Mouse (Mus musculus) gastrocnemius, adult 8-10 months (tissue): Measurements from ENCODE around the gene Rnf169. TPM values are rescaled to one million over a fixed set of nuclear protein-coding genes. Genes with fewer than 3 reads are reported as not detected.
"Not testable (repeated sequence)": the region's sequence is repeated elsewhere in the genome, so short reads cannot be mapped to it uniquely, and the experiment has no call there.

ENCODE experiments used
- DNase-seq, 2 experiments: peaks; one replicate each; pipeline ENCODE4 v3.0.0; 2022; ENCODE audit warnings: low spot score in 2 of 2
- total RNA-seq, 4 experiments: library from RNA; stranded (reverse); gene quantifications; 2 replicates each; pipeline ENCODE4 v1.2.4; 2022

Gene Rnf169
- total RNA-seq, 4 experiments from 2014 or later = 5.3 to 6.3 (median 5.5) TPM

DNA sequence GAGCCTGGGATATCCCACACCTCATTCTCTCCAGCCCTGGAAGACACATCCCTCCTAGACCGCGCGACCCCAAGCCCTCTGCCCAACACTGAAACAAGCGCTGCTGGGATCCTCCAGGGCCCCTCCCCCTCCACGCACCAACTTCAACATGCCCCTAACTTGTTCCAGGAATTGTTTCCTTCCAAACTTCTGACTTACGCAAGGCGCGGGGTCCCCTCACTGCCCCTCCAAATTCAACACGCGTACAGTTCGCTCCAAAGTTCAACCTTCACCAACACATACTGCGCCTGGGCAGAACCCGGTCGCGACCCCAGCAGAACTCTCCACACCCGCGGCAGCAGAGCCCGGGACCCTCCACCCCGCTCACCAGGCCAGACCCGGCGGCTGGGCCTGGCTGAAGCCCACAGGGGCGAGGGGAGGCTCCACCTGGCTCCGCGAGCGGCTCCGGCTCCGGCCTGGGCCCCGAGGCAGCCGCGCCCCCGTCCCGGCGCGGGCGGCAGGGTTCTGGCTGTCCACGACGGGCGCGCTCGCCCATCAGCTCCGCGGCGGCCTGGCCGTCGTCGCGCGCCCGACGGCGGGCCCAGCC is 609 bp downstream of the Rnf169 start:
- peak; percentile 3 to 20 for DNase-seq

GRCm38 (mm10) chr7:99979081-99979480 is 1.2 kb downstream of the Rnf169 start:
- DNase-seq = no peak

- no peak for DNase-seq
Measured at GRCm38 (mm10) chr7:99978041-99978440, 2.2 kb downstream of the Rnf169 start.

DNA sequence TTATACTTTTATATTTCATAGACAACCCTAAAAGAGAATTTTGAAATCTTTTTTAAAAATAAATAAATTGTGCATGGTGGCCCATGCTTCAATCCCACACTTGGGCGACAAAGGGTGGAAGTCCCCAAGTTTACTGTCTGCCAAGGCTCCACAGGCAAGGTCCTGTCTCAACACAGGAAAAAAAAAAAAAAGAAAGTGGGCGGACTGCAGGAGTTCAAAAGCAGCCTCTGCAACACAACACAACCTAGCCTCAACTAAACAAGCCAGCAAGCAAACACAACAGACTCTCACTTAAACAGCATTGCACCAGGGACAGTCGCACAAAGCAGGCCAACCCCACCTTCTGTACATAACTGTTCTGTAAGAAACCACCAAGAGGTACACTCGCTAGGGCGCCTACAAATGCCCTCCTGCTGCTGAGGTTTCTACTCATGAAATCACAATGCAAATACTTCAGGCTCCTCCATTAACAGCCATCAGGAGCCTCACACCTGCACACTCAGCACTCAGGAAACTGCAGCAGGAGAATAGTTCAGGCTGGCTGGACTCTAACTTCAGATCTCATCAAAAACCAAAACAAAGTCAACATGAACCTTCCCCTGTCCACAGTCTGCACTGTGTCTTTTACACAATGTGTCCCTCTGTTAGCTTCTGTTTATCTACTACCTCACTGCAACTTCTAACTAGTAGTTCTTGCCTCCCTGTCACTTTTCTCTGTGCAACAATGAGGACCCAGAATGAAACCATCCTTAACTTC is 4.3 kb downstream of the Rnf169 start:
- no peak for DNase-seq

- no peak for DNase-seq
Measured at GRCm38 (mm10) chr7:99974208-99974970, 5.9 kb downstream of the Rnf169 start.

DNA sequence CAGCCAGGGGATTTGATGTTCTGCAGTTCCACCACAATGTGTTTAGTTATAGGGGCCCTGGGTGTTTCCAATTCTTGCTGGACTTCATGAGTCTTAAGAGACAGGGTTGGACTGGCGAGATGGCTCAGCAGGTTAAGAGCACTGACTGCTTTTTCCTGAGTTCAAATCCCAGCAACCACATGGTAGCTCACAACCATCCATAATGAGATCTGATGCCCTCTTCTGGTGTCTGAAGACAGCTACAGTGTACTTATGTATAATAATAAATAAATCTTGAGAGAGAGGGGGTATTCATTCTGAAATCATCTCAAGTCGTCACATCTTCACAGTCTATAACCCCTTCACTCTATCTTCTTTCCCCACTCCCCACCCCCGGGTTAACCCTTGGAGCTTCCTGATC is 7.3 kb downstream of the Rnf169 start:
- DNase-seq = not testable (repeated sequence)

GRCm38 (mm10) chr7:99971926-99972325 is 8.3 kb downstream of the Rnf169 start:
- no peak for DNase-seq

GRCm38 (mm10) chr7:99969151-99969550 is 11.1 kb downstream of the Rnf169 start:
- no peak for DNase-seq

GRCm38 (mm10) chr7:99966011-99966721 is 14.1 kb downstream of the Rnf169 start:
- DNase-seq = no peak

DNA sequence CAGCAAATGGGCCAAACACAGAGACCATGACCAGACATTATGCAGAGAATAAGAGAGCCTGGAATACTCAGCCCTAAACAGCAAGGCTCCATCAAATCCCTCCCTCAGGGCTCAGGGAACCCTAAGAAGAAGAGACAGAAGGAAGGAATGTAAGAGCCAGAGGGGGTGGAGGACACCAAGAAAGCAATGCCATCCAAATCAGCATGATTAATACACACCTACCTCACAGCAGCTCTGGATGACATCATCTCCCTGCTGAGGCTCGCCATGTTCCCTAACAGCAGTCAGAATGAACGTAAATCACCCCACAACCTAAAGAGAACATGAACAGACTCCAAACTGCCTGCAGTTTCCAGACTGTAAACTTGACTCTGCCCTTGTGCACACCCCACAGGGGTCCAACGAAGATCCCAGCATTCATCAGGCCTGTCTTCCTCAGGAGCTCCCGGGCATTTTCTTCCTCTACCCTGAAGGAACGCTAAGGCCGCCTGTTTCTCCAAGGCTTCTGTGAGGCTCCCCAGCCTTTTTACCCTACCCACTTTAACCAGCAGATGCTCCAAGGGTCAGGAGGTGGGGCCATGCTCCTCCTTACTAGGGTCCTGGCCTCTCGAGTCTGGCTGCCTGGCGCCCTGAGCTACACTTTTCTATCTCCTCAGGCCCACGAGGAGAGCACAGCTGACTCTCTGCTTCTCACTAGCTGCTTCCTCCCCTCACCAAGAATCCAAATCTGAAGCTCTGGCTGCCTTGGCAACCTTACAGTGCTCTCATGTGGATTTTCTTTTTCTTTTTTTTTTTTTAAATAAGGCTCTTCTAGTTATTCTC is 15.0 kb downstream of the Rnf169 start:
- DNase-seq = no peak

- no peak for DNase-seq
Measured at GRCm38 (mm10) chr7:99963237-99963860, 16.9 kb downstream of the Rnf169 start.

GRCm38 (mm10) chr7:99962536-99963236 is 17.6 kb downstream of the Rnf169 start:
- no peak for DNase-seq

DNA sequence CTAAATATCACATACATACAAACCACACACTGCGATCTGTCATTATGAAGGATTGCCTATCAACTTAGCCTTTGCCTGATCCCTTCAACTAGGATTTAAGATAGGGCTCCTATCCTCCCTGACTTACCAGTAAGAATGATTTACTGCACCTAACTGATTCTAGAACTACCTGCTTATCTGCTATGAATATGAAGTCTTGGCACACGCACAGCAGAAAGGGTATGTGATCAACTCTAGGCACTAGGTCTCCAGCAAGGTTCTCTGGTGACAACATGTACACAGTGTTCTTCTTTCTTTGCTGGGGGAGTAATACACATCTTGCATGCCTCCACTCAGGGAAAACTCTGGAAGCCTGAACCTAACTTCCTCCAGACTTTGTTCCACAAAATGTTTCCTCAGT is 18.7 kb downstream of the Rnf169 start:
- no peak for DNase-seq

GRCm38 (mm10) chr7:99960571-99960970 is 19.7 kb downstream of the Rnf169 start:
- DNase-seq = not testable (repeated sequence)

DNA sequence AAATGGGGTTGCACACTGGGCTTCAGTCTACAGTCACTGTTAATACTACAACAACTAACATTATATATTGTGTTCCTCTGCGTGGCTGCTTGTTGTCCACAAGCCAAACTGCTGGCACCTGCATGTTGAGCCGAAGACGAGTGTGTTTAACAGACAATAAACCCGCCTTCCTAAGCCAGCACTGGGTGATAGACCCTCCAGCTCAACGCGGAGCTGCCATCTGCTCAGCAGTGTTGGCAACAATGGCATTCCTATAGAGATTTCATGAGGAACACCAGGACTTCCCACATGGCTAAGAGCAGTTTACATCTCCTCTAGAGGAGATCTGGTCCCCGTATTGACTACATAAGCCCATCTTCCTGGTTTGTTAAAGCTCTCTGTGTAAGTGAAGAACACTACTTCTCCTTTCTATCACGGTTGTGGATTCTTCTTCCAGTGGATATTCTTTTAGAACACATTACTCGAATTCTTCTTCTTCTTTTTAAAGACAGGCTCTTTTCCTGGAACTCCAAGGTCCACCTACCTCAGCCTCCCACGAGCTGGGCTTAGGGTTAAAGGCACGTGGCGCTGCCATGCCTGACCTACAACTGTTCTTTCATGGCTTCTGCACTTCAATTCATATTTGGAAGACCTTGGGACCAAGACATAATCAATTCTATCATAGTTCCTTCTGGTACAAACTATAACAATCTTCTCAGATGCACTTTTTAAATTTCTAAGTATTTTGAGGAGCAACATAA is 22.9 kb downstream of the Rnf169 start:
- DNase-seq = no peak

- no peak for DNase-seq
Measured at GRCm38 (mm10) chr7:99956095-99956494, 24.2 kb downstream of the Rnf169 start.

- no peak for DNase-seq
Measured at GRCm38 (mm10) chr7:99954212-99954611, 26.0 kb downstream of the Rnf169 start.

DNA sequence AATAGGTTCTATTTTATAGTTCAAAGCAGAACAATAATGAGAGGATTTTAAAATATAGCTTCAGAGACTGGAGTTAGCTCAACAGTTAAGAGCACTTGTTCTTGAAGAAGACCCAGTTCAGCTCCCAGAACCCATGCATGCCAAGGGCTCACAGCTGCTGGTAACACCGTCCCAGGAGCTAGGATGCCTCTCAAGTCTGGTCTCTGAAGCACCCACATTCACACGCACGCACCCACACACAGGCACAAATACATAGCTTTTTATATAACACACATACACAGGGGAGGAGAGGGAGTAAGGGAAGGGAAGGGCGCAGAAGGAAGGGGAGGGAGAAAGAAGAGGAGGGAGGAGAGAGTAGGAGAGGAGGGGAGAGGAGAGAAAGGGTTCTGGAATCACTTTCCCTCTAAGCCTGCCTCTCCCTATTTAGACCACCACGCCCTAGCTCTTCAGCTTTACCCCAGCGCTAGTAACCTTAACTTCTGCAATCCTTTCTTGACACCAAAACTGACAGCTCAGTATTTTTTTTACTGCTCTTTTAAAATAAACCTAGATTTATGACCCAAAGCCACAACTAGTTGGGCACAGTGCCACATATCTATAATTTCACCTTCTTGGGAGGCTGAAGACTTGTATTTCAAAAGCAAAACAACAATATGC is 26.7 kb downstream of the Rnf169 start:
- DNase-seq = no peak

DNA sequence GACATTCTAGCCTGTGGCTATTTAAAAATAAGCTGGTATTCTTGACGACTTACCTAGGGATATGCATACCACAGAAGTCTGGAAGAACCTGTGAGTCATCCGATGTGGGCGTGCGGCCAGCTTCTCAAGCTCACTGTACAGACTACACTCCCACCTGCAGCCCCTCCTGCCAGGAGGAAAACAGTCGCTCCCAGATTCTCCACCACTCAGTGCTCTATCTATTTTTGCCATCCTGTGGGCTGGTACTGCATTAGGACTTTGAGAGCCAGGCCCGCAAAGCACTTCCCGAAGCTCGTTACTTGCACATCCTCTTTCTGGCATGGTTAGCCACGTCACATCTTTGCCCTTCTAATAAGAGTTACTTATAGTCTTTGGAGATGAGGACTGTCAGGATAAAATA is 32.9 kb downstream of the Rnf169 start:
- no peak for DNase-seq
